Mouse (Mus musculus) ES-E14 (cell line): ENCODE measurements around the gene Zfp326. TPM values are rescaled to one million over a fixed set of nuclear protein-coding genes. Genes with fewer than 3 reads are reported as not detected.

ENCODE experiments used
- DNase-seq: peaks from one replicate; pipeline ENCODE4 v3.0.0-alpha.2; 2013; ENCODE audit warnings: low read depth, low spot score
- H3K27ac ChIP-seq: 2 replicates; pipeline ENCODE4 v1.5.1; 2012; ENCODE audit warnings: low read depth, mild to moderate bottlenecking, low read length, moderate library complexity, mixed read lengths; ENCODE audit not compliant: poor library complexity, insufficient read depth, severe bottlenecking
- H3K36me3 ChIP-seq: 2 replicates; pipeline ENCODE4 v1.6.1; 2012; ENCODE audit warnings: mild to moderate bottlenecking, low read length, moderate library complexity, mixed read lengths; ENCODE audit not compliant: control insufficient read depth, poor library complexity, insufficient read depth, severe bottlenecking
- H3K4me1 ChIP-seq, 2 experiments: fragments of 150-350 bp in 1 of 2; sonication (generic) in 1 of 2; 2 replicates each; pipeline ENCODE4 v1.6.1; 2012; ENCODE audit warnings: low read length in 2 of 2, mild to moderate bottlenecking in 1 of 2, mixed read lengths in 1 of 2; ENCODE audit not compliant: control insufficient read depth in 2 of 2, insufficient read depth in 2 of 2, poor library complexity in 1 of 2
- H3K4me3 ChIP-seq, 2 experiments: fragments of 150-350 bp in 1 of 2; sonication (generic) in 1 of 2; 2 replicates each; pipeline ENCODE4 v1.5.1; 2012; ENCODE audit warnings: low read length in 2 of 2, low read depth in 1 of 2, mild to moderate bottlenecking in 1 of 2, mixed read lengths in 1 of 2; ENCODE audit not compliant: insufficient read depth in 1 of 2, poor library complexity in 1 of 2, severe bottlenecking in 1 of 2
- H3K9ac ChIP-seq: 2 replicates; pipeline ENCODE4 v1.6.1; 2012; ENCODE audit warnings: low read depth, mild to moderate bottlenecking, low read length, mixed read lengths; ENCODE audit not compliant: poor library complexity, insufficient read depth, severe bottlenecking
- H3K9me3 ChIP-seq: fragments of 150-350 bp; sonication (generic); 2 replicates; pipeline ENCODE4 v1.6.1; 2012; ENCODE audit warnings: low read depth, mild to moderate bottlenecking, low read length; ENCODE audit not compliant: control insufficient read depth, insufficient read depth
- CHD2 ChIP-seq: IDR thresholded peaks from 2 replicates; pipeline ENCODE4 v1.6.1; 2014; ENCODE audit warnings: mild to moderate bottlenecking, low read depth, low read length, inconsistent platforms
- HCFC1 ChIP-seq: IDR thresholded peaks from 2 replicates; pipeline ENCODE4 v1.6.1; 2012; ENCODE audit warnings: low read length, inconsistent platforms, borderline replicate concordance; ENCODE audit not compliant: insufficient read depth
- MAFK ChIP-seq: IDR thresholded peaks from 2 replicates; pipeline ENCODE4 v1.6.1; 2014; ENCODE audit warnings: mild to moderate bottlenecking, low read depth, low read length, inconsistent platforms; ENCODE audit not compliant: insufficient read depth
- ZC3H11A ChIP-seq: IDR thresholded peaks from 2 replicates; pipeline ENCODE4 v1.6.1; 2012; ENCODE audit warnings: low read depth, mild to moderate bottlenecking, inconsistent platforms, low read length, borderline replicate concordance
- ZNF384 ChIP-seq: IDR thresholded peaks from 2 replicates; pipeline ENCODE4 v1.6.1; 2012; ENCODE audit warnings: low read depth, low read length, inconsistent platforms
- in situ Hi-C, 2 experiments: fragments of 600-800 bp; cut with MboI; formaldehyde crosslinking; loops; one replicate each; pipeline ENCODE4 v1.15.1; 2025; ENCODE audit warnings: low sequenced_read_pairs in 2 of 2, inconsistent platforms in 1 of 2; ENCODE audit not compliant: unreplicated experiment in 2 of 2
- total RNA-seq: library from RNA; depleted of rRNA; stranded (reverse); fragments of 300-350 nt; gene quantifications from 2 replicates; pipeline ENCODE4 v1.2.3, GENCODE M21; 2012

Zfp326 gene
- total RNA-seq, 1 experiment, result 14.9 TPM

- Histone ChIP-seq H3K4me1 (no peaks in the 10 kb centered on the region; a peak in 2 of 4 replicates), H3K4me3 (no peak overlapping the region), H3K9ac (no peak overlapping the region), H3K36me3 (no peaks in the 10 kb centered on the region), H3K9me3 (no peaks in the 10 kb centered on the region), H3K27ac (no peak overlapping the region)
- TF ChIP-seq ZNF384 (no peak), HCFC1 (no peak), MAFK (no peak), CHD2 (no peak), ZC3H11A (no peak)
- in situ Hi-C loops, result loop anchor here (5.0 to 25.0 kb wide), 4 partner anchors 182 to 465 kb away; partner anchors contain the start of gene Lrrc8d (in 1 of the 2)
- DNase-seq, result no peak
Measured at GRCm38 (mm10) chr5:105869739-105870138, 6.6 kb upstream of the Zfp326 start.

GRCm38 (mm10) chr5:105871140-105871539 is 5.2 kb upstream of the Zfp326 start:
- Histone ChIP-seq H3K9ac (no peak overlapping the region), H3K9me3 (no peaks in the 10 kb centered on the region), H3K4me1 (peaks cover 2 to 3% of the 10 kb centered on the region in 2 experiments; a peak in 3 of 4 replicates), H3K27ac (no peak overlapping the region), H3K36me3 (no peaks in the 10 kb centered on the region), H3K4me3 (no peak overlapping the region)
- DNase-seq, result no peak
- no peak for TF ChIP-seq ZNF384
- TF ChIP-seq HCFC1, result no peak
- no peak for TF ChIP-seq MAFK
- TF ChIP-seq ZC3H11A, result no peak
- no peak for TF ChIP-seq CHD2
- in situ Hi-C loops, result loop anchor here (5.0 to 25.0 kb wide), 2 partner anchors 184 kb away; partner anchors contain the start of gene Lrrc8d (in 1 of the 2)

GRCm38 (mm10) chr5:105872176-105872575 is 4.2 kb upstream of the Zfp326 start:
- in situ Hi-C loops, result loop anchor here (5.0 to 25.0 kb wide), 2 partner anchors 185 kb away; partner anchors contain the start of gene Lrrc8d (in 1 of the 2)
- H3K9ac ChIP-seq, result no peak overlapping the region
- TF ChIP-seq HCFC1 (no peak), ZC3H11A (no peak), MAFK (no peak), CHD2 (no peak), ZNF384 (no peak)

GRCm38 (mm10) chr5:105872916-105873315 is 3.4 kb upstream of the Zfp326 start:
- H3K4me3 ChIP-seq, result no peak overlapping the region
- peaks cover 3 to 4% of the 10 kb centered on the region in 2 experiments; a peak in 3 of 4 replicates for H3K4me1 ChIP-seq
- H3K9me3 ChIP-seq, result no peaks in the 10 kb centered on the region
- H3K9ac ChIP-seq, result no peak overlapping the region
- no peak for TF ChIP-seq HCFC1
- no peak for TF ChIP-seq ZNF384
- no peak for TF ChIP-seq MAFK
- no peak for TF ChIP-seq ZC3H11A
- TF ChIP-seq CHD2, result no peak
- H3K27ac ChIP-seq, result no peak overlapping the region
- H3K36me3 ChIP-seq, result no peaks in the 10 kb centered on the region
- in situ Hi-C loops, result loop anchor here (5.0 to 25.0 kb wide), 2 partner anchors 186 kb away; partner anchors contain the start of gene Lrrc8d (in 1 of the 2)
- DNase-seq, result no peak

More at GRCm38 (mm10) chr5:105872176-105872575, 4.2 kb upstream of the Zfp326 start:
- peaks cover 2 to 3% of the 10 kb centered on the region in 2 experiments; a peak in 3 of 4 replicates for H3K4me1 ChIP-seq
- DNase-seq, result no peak
- H3K9me3 ChIP-seq, result no peaks in the 10 kb centered on the region
- no peaks in the 10 kb centered on the region for H3K36me3 ChIP-seq
- H3K27ac ChIP-seq, result no peak overlapping the region
- no peak overlapping the region for H3K4me3 ChIP-seq

- H3K4me3 ChIP-seq, result no peak overlapping the region
- DNase-seq, result no peak
- peaks cover 3 to 4% of the 10 kb centered on the region in 2 experiments; a peak in 3 of 4 replicates for H3K4me1 ChIP-seq
- H3K27ac ChIP-seq, result no peak overlapping the region
- TF ChIP-seq ZC3H11A (no peak), ZNF384 (no peak), CHD2 (no peak), MAFK (no peak), HCFC1 (no peak)
- in situ Hi-C loops, result loop anchor here (5.0 to 25.0 kb wide), 2 partner anchors 186 kb away; partner anchors contain the start of gene Lrrc8d (in 1 of the 2)
- H3K36me3 ChIP-seq, result no peaks in the 10 kb centered on the region
- H3K9me3 ChIP-seq, result no peaks in the 10 kb centered on the region
- H3K9ac ChIP-seq, result no peak overlapping the region
Measured at GRCm38 (mm10) chr5:105873774-105874173, 2.6 kb upstream of the Zfp326 start.
